Comparison of ENCODE assay signal across 33 mouse cellular contexts in genomic region chr7:25428321-25428720, GRCm38 (mm10). TPM values are rescaled to one million over a fixed set of nuclear protein-coding genes. Genes with fewer than 3 reads are reported as not detected.
DNase-seq lines count a peak whose midpoint lies in the region; ATAC-seq and TF ChIP-seq lines count a peak whose summit lies in the region.
"Had no signal": no experiment of that assay in that cellular context is flagged by ENCODE, and none has a peak within 500 bp of the region (broad histone marks: within the 10 kb centered on the region; RNA-seq: fewer than 3 reads in every experiment).

No protein-coding gene starts in this region.

- ATAC-seq in kidney, embryonic 15.5 days (replicated peaks; ENCODE audit: low FRiP score) = no peak
- no peak for ATAC-seq in liver, embryonic 11.5 days (replicated peaks; ENCODE audit: low FRiP score)
- ATAC-seq: CD4-positive, CD25-positive, alpha-beta regulatory T cell, adult 4 months; forebrain, embryonic 15.5 days had no signal

- peak; percentile 10 for DNase-seq in kidney, adult 11 months
- DNase-seq in liver, adult 2 months (ENCODE audit: extremely low read depth, low read depth, low spot score) = peak; percentile 79
- no peak for DNase-seq in liver, embryonic 11.5 days (ENCODE audit: low spot score)
- DNase-seq: adrenal gland, adult 2 months; adrenal gland, postnatal 14 days; cerebellum, adult 11-12 months; cerebellum, adult 8-10 months; cerebellum, postnatal 10 days; cerebellum, postnatal 36 days; embryo, embryonic 11 days; gastrocnemius, postnatal 10 days; heart, adult 18-20 months; heart, postnatal 10 days; heart, postnatal 4 days had no signal

- H3K9me3 ChIP-seq in kidney, embryonic 15.5 days (replicated peaks) = no peaks in the 10 kb centered on the region
- no peaks in the 10 kb centered on the region for H3K9me3 ChIP-seq in liver, embryonic 11.5 days (ENCODE audit: control insufficient read depth, low read length)
- H3K9me3 ChIP-seq: embryonic facial prominence, embryonic 10.5 days; embryonic facial prominence, embryonic 13.5 days; forebrain, embryonic 12.5 days; forebrain, embryonic 15.5 days; heart, embryonic 12.5 days; heart, embryonic 15.5 days; hindbrain, embryonic 15.5 days had no signal

- H3K27ac ChIP-seq in kidney, embryonic 15.5 days = no peak overlapping the region
- H3K27ac ChIP-seq in liver, adult 2 months (replicated peaks; ENCODE audit: insufficient read depth, low read depth, low read length) = peak overlapping the region; percentile 8
- no peak overlapping the region for H3K27ac ChIP-seq in liver, embryonic 11.5 days (ENCODE audit: low read depth, low read length)
- peak overlapping the region; percentile 60 for H3K27ac ChIP-seq in bone marrow, adult 2 months (ENCODE audit: control insufficient read depth, insufficient read depth, low read depth, low read length, poor library complexity)
- peak overlapping the region; percentile 90 for H3K27ac ChIP-seq in small intestine, adult 2 months (ENCODE audit: insufficient read depth, low read depth, low read length)
- H3K27ac ChIP-seq: embryonic facial prominence, embryonic 10.5 days; embryonic facial prominence, embryonic 13.5 days; forebrain, embryonic 12.5 days; forebrain, embryonic 15.5 days; heart, embryonic 15.5 days; hindbrain, embryonic 15.5 days had no signal

- peaks cover 10% of the 10 kb centered on the region for H3K4me1 ChIP-seq in kidney, embryonic 15.5 days
- peaks cover 6% of the 10 kb centered on the region; the same call in 1 of the 2 replicates for H3K4me1 ChIP-seq in liver, adult 2 months (ENCODE audit: control insufficient read depth, insufficient read depth, low read length)
- H3K4me1 ChIP-seq in liver, embryonic 11.5 days (replicated peaks; ENCODE audit: control insufficient read depth, insufficient read depth, low read length) = no peaks in the 10 kb centered on the region
- H3K4me1 ChIP-seq in bone marrow, adult 2 months (ENCODE audit: control insufficient read depth, insufficient read depth, low read length) = peaks cover 4% of the 10 kb centered on the region; the same call in 1 of the 2 replicates
- peaks cover 27% of the 10 kb centered on the region; the same call in 1 of the 2 replicates for H3K4me1 ChIP-seq in small intestine, adult 2 months (ENCODE audit: control insufficient read depth, insufficient read depth, insufficient read length, low read length)
- H3K4me1 ChIP-seq: heart, embryonic 12.5 days; hindbrain, embryonic 15.5 days had no signal

- WGBS in kidney, embryonic 15.5 days = 91% methylated on average over 3 of the region's 3 CpGs
- 24% methylated on average over 3 of the region's 3 CpGs for WGBS in liver, adult 2 months
- WGBS in liver, embryonic 11.5 days = 85% methylated on average over 3 of the region's 3 CpGs
- 79% methylated on average over 3 of the region's 3 CpGs for WGBS in bone marrow, adult 2 months
- WGBS in small intestine, adult 2 months = 24% methylated on average over 3 of the region's 3 CpGs

- no peak overlapping the region for H3K4me2 ChIP-seq in kidney, embryonic 15.5 days
- H3K4me2 ChIP-seq in liver, embryonic 11.5 days = no peak overlapping the region
- H3K4me2 ChIP-seq: embryonic facial prominence, embryonic 13.5 days; forebrain, embryonic 12.5 days; forebrain, embryonic 15.5 days; heart, embryonic 12.5 days; heart, embryonic 15.5 days; hindbrain, embryonic 15.5 days had no signal

- no peaks in the 10 kb centered on the region for H3K79me2 ChIP-seq in liver, adult 2 months (ENCODE audit: control insufficient read depth, insufficient read depth, low read length)

- TF ChIP-seq CTCF in liver, adult 2 months (IDR thresholded peaks at IDR 0.05; ENCODE audit: low read depth, low read length) = no peak
- no peak for TF ChIP-seq CTCF in bone marrow, adult 2 months (IDR thresholded peaks at IDR 0.05; ENCODE audit: control insufficient read depth, insufficient read depth, low read length)
- TF ChIP-seq CTCF in small intestine, adult 2 months (IDR thresholded peaks at IDR 0.05; ENCODE audit: extremely low read depth, insufficient read length, insufficient replicate concordance, low read depth, low read length) = no peak

- no peaks in the 10 kb centered on the region; the same call in 1 of the 2 replicates for H3K27me3 ChIP-seq in kidney, embryonic 15.5 days
- no peaks in the 10 kb centered on the region for H3K27me3 ChIP-seq in liver, adult 2 months (ENCODE audit: control insufficient read depth, insufficient read depth, low read length)
- H3K27me3 ChIP-seq in liver, embryonic 11.5 days (replicated peaks; ENCODE audit: control insufficient read depth, insufficient read depth, low read length) = no peaks in the 10 kb centered on the region
- H3K27me3 ChIP-seq in small intestine, adult 2 months (ENCODE audit: control insufficient read depth, insufficient read depth, low read length) = no peaks in the 10 kb centered on the region
- H3K27me3 ChIP-seq: forebrain, embryonic 12.5 days; forebrain, embryonic 15.5 days; hindbrain, embryonic 15.5 days had no signal

- no peak overlapping the region for H3K4me3 ChIP-seq in kidney, embryonic 15.5 days (replicated peaks)
- H3K4me3 ChIP-seq in liver, adult 2 months (ENCODE audit: insufficient read depth, low read depth, low read length) = no peak overlapping the region
- no peak overlapping the region for H3K4me3 ChIP-seq in liver, embryonic 11.5 days (ENCODE audit: low read depth, low read length)
- no peak overlapping the region for H3K4me3 ChIP-seq in bone marrow, adult 2 months (replicated peaks; ENCODE audit: control insufficient read depth, low read depth, low read length)
- no peak overlapping the region for H3K4me3 ChIP-seq in small intestine, adult 2 months (ENCODE audit: low read depth, low read length)
- H3K4me3 ChIP-seq: embryonic facial prominence, embryonic 10.5 days; embryonic facial prominence, embryonic 13.5 days; erythroblast, embryonic 14.5 days; forebrain, embryonic 12.5 days; forebrain, embryonic 15.5 days; heart, embryonic 12.5 days; heart, embryonic 15.5 days; hindbrain, embryonic 15.5 days had no signal

- TF ChIP-seq POLR2A in liver, adult 2 months (IDR thresholded peaks at IDR 0.05; ENCODE audit: extremely low read depth, insufficient read depth, low read length) = no peak
- no peak for TF ChIP-seq POLR2A in bone marrow, adult 2 months (IDR thresholded peaks at IDR 0.05; ENCODE audit: borderline replicate concordance, control insufficient read depth, low read depth, low read length)
- TF ChIP-seq POLR2A in small intestine, adult 2 months (IDR thresholded peaks at IDR 0.05; ENCODE audit: low read depth, low read length) = no peak

- no peak overlapping the region for H3K9ac ChIP-seq in kidney, embryonic 15.5 days
- no peak overlapping the region for H3K9ac ChIP-seq in liver, adult 2 months (ENCODE audit: low read depth, low read length)
- H3K9ac ChIP-seq in liver, embryonic 11.5 days (ENCODE audit: low read depth, low read length) = no peak overlapping the region
- H3K9ac ChIP-seq: embryonic facial prominence, embryonic 13.5 days; forebrain, embryonic 12.5 days; forebrain, embryonic 15.5 days; heart, embryonic 12.5 days; heart, embryonic 15.5 days; hindbrain, embryonic 15.5 days had no signal

- no peaks in the 10 kb centered on the region for H3K36me3 ChIP-seq in kidney, embryonic 15.5 days
- H3K36me3 ChIP-seq in liver, adult 2 months (ENCODE audit: control insufficient read depth, insufficient read depth, low read length) = no peaks in the 10 kb centered on the region
- H3K36me3 ChIP-seq in liver, embryonic 11.5 days (ENCODE audit: control insufficient read depth, insufficient read depth, low read length) = no peaks in the 10 kb centered on the region
- no peaks in the 10 kb centered on the region for H3K36me3 ChIP-seq in small intestine, adult 2 months (ENCODE audit: control insufficient read depth, insufficient read depth, low read length)
- H3K36me3 ChIP-seq: embryonic facial prominence, embryonic 10.5 days; embryonic facial prominence, embryonic 13.5 days; forebrain, embryonic 12.5 days; forebrain, embryonic 15.5 days; heart, embryonic 12.5 days; heart, embryonic 15.5 days; hindbrain, embryonic 15.5 days had no signal

RNA-seq across cellular contexts. Expression of gene Cxcl17, which starts 15.6 kb away (rescaled TPM):
- 0.45 and 0.84 TPM in 2 replicates for polyA plus RNA-seq in kidney, embryonic 15.5 days (2015; fragmentation: Nextera tagmentation; extraction: Ambion mirVana)
- total RNA-seq in liver, adult 2 months (2014; rRNA removed) = not detected in 2 replicates
- polyA plus RNA-seq in liver, adult 2 months (2012; rRNA removed) = not detected in 2 replicates
- 0.38 TPM in 1 of 2 replicates, not detected in the other for polyA plus RNA-seq in liver, embryonic 11.5 days (2014; fragmentation: Nextera tagmentation; extraction: Ambion mirVana)
- not detected in 2 replicates for polyA plus RNA-seq in bone marrow, adult 2 months (2011; ENCODE audit: insufficient read depth, insufficient read length, low replicate concordance, missing spikeins)
- polyA plus RNA-seq in small intestine, adult 2 months (2012; rRNA removed) = 3.8 TPM in 1 of 2 replicates, not detected in the other
- total RNA-seq: adrenal gland, adult 2 months; adrenal gland, postnatal 14 days; adrenal gland, postnatal 4 days; gastrocnemius, postnatal 10 days; gastrocnemius, postnatal 4 days; heart, postnatal 10 days; heart, postnatal 4 days; MEL had no signal
- polyA plus RNA-seq: adrenal gland, adult 2 months; brain, embryonic 14.5 days; C2C12; CD4-positive, CD25-positive, alpha-beta regulatory T cell, adult 4 months; cortical plate, adult 2 months; embryonic facial prominence, embryonic 13.5 days; erythroblast, embryonic 14.5 days; heart, embryonic 12.5 days; hindbrain, embryonic 11.5 days had no signal

RNA-seq across cellular contexts. Expression of gene Lipe, which starts 29.8 kb away (rescaled TPM):
- 9.6 and 12.2 TPM in 2 replicates for polyA plus RNA-seq in kidney, embryonic 15.5 days (2015; fragmentation: Nextera tagmentation; extraction: Ambion mirVana)
- total RNA-seq in liver, adult 2 months (2014; rRNA removed) = 8.3 and 8.7 TPM in 2 replicates
- 9.8 and 11.3 TPM in 2 replicates for polyA plus RNA-seq in liver, adult 2 months (2012; rRNA removed)
- polyA plus RNA-seq in liver, embryonic 11.5 days (2014; fragmentation: Nextera tagmentation; extraction: Ambion mirVana) = 2.3 and 2.5 TPM in 2 replicates
- 195 and 311 TPM in 2 replicates for polyA plus RNA-seq in bone marrow, adult 2 months (2011; ENCODE audit: insufficient read depth, insufficient read length, low replicate concordance, missing spikeins)
- polyA plus RNA-seq in small intestine, adult 2 months (2012; rRNA removed) = 56.9 and 186 TPM in 2 replicates

RNA-seq across cellular contexts. Expression of gene Ceacam1, which starts 49.1 kb away (rescaled TPM):
- polyA plus RNA-seq in kidney, embryonic 15.5 days (2015; fragmentation: Nextera tagmentation; extraction: Ambion mirVana) = 3.9 and 11.4 TPM in 2 replicates
- total RNA-seq in liver, adult 2 months (2014; rRNA removed) = 45.5 and 59.6 TPM in 2 replicates
- 84.8 and 87.9 TPM in 2 replicates for polyA plus RNA-seq in liver, adult 2 months (2012; rRNA removed)
- 2.3 and 3.6 TPM in 2 replicates for polyA plus RNA-seq in liver, embryonic 11.5 days (2014; fragmentation: Nextera tagmentation; extraction: Ambion mirVana)
- polyA plus RNA-seq in bone marrow, adult 2 months (2011; ENCODE audit: insufficient read depth, insufficient read length, low replicate concordance, missing spikeins) = 11.7 and 31.5 TPM in 2 replicates
- polyA plus RNA-seq in small intestine, adult 2 months (2012; rRNA removed) = 133 and 320 TPM in 2 replicates

RNA-seq across cellular contexts. Expression of gene Cnfn, which starts 58.8 kb away (rescaled TPM):
- 2.7 and 4.8 TPM in 2 replicates for polyA plus RNA-seq in kidney, embryonic 15.5 days (2015; fragmentation: Nextera tagmentation; extraction: Ambion mirVana)
- total RNA-seq in liver, adult 2 months (2014; rRNA removed) = not detected in 2 replicates
- not detected in 2 replicates for polyA plus RNA-seq in liver, adult 2 months (2012; rRNA removed)
- polyA plus RNA-seq in liver, embryonic 11.5 days (2014; fragmentation: Nextera tagmentation; extraction: Ambion mirVana) = not detected in 2 replicates
- polyA plus RNA-seq in bone marrow, adult 2 months (2011; ENCODE audit: insufficient read depth, insufficient read length, low replicate concordance, missing spikeins) = not detected in 2 replicates
- polyA plus RNA-seq in small intestine, adult 2 months (2012; rRNA removed) = 0.48 and 0.84 TPM in 2 replicates
- total RNA-seq: adrenal gland, adult 2 months; adrenal gland, postnatal 14 days; adrenal gland, postnatal 4 days; gastrocnemius, postnatal 10 days; gastrocnemius, postnatal 4 days; heart, adult 18-20 months; heart, postnatal 10 days; heart, postnatal 4 days; MEL had no signal
- polyA plus RNA-seq: adrenal gland, adult 2 months; brain, embryonic 14.5 days; CD4-positive, CD25-positive, alpha-beta regulatory T cell, adult 4 months; cortical plate, adult 2 months; embryonic facial prominence, embryonic 10.5 days; erythroblast, embryonic 14.5 days; forebrain, embryonic 12.5 days; forebrain, embryonic 15.5 days; heart, embryonic 12.5 days; hindbrain, embryonic 11.5 days; hindbrain, embryonic 15.5 days had no signal

Comparison
In these comparisons a context has a peak if more than half of its experiments do, and no peak if none do; other contexts are left out.
1. H3K27ac ChIP-seq: peak in liver, adult 2 months (single experiment), bone marrow, adult 2 months (single experiment) and small intestine, adult 2 months (single experiment); none in kidney, embryonic 15.5 days (single experiment) and liver, embryonic 11.5 days (single experiment).